Mouse (Mus musculus) c-Kit-positive CD71-negative TER-119-negative erythroid progenitor cells, embryonic 14.5 days (primary cell): ENCODE measurements at regions not wholly inside any gene's neighbourhood (a gene's known extent, or its start where the extent isn't known, plus 50 kb on each side); places are given as distances from the start of the nearest gene placed in this dataset.

ENCODE experiments used
- DNase-seq: peaks from one replicate; pipeline ENCODE4 v3.0.0-alpha.2; 2013; ENCODE audit warnings: low read depth

GRCm38 (mm10) chr6:49893113-49893512 is 70.6 kb downstream of the Npy start:
- DNase-seq, result no peak

DNA sequence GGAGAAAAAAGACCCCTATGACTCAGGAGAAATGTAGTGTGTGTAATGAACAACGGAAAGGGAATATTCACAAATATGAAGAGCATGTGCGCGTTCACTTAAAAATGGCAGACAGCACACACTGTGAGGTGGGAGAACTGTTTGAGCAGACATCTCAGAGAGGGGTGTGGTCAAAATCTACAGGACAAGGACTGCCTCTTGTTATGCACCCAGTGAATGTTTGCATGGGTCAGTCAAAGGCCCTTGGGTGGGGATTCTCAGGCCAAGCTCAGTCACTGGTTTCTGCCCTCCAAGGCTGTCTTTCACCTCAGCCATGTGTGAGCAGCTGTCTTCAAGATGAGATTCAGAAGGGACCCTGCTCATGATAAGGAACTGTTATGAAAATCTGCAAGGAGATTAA is 76.6 kb downstream of the Npy start:
- no peak for DNase-seq

GRCm38 (mm10) chr6:49901512-49901911 is 79.0 kb downstream of the Npy start:
- no peak for DNase-seq

DNA sequence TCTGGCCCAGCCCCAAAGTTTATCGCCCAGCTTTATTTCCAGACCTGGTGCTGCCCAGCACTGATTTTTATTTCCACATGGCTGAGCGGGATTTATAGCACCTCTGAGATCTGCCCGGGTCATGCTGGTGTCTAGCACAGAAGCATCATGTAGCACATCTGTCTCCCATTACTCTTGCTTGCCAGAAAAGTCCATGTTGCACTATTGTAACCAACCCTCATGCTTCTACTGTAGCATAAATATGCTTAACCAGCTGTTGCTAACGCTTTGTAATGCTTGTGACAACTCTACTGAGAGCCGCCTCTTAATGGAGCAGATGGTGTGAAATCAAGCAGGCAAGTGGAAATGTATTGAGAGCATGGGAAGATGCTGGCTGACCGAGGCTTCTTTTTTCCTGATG is 81.5 kb downstream of the Npy start:
- DNase-seq, result no peak

- DNase-seq, result no peak
These were observed 83.9 kb downstream of the Npy start for GRCm38 (mm10) chr6:49906456-49906855.

DNA sequence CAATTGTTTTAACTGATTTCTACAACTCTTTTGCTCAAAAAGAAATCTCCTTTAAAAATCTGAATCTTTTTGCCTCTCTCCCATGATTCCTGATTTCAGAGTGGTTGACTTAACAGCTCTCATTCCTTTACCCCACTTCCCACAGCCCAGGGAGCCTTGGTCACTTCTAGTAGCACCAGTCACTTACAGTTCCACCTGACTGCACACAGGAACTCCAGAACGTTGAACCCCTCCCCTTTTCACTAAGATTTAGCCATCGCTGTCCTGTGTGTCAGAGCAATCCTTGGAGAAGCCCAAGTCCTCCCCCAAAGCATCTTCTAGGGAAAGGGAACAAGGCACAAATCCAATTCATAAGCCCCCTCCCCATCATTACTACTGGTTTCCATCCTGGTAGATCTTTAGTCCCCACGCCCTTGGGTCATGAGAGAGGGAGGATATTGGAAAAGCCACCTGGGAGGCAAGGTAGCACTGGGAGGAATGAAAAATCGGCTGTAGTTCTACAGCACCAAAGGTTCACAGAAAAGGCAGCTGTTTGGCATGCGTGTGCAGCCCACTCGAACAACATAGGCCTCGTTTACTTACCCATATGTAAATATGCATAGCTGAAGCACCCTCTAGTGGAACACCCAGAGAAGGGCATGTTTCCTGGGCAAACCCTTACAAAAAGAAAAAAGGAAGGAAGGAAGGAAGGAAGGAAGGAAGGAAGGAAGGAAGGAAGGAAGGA is 96.7 kb downstream of the Npy start:
- DNase-seq, result no peak

DNA sequence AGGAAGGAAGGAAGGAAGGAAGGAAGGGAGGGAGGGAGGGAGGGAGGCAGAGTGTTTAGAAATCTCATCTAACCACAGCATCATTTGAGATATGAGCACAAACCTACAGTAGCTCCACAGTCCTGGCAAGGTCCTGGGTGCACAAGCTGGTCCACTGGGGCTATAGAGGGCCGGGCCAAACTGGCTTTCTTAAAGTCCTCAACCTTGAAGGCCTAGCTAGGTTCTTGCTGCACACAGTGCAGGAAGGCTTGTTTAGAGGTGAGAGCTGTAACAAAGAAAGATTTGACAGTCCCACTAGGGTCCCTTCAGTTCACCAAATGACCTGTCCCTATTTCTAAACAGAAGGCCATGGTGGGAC is 97.3 kb downstream of the Npy start:
- no peak for DNase-seq

GRCm38 (mm10) chr6:49924296-49924695 is 101.8 kb downstream of the Npy start:
- DNase-seq, result no peak

DNA sequence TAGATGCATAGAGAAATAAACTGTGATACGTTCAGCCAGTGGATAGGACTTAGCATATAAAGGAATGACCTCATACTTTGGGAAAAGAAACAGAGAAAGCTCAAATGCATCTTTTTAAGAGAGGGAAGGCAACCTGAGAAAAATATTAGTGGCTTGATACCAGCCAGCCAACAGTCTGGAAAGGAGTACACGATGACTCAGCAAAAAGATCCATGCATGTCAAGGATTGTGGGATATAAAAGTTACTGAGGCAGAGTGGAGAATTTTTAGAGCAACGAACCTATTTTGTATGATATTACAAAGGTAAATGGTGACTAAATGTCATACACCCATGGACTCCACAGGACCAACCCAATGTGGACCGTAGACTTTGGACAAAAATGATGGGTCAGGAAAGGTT is 105.6 kb downstream of the Npy start:
- DNase-seq, result no peak

DNA sequence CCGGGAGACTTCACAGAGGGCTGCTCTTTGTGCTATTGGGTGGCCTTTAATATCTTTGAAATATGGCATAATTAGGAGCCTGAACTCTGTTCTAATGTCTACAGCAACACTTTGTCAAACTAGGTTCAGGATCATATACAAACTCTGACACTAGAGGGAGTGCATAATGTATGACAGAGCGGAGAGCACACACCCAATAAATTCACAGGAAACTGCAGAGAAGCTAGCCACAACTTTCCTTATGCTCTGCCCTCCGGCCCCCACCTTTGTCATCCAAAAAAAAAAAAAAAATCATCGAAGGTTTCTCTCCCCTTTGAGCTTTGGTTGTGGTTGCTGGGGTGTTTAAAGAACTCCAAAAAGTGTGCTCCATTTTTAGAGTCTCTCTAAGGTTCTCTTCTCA is 107.6 kb downstream of the Npy start:
- DNase-seq, result peak; percentile 23

DNA sequence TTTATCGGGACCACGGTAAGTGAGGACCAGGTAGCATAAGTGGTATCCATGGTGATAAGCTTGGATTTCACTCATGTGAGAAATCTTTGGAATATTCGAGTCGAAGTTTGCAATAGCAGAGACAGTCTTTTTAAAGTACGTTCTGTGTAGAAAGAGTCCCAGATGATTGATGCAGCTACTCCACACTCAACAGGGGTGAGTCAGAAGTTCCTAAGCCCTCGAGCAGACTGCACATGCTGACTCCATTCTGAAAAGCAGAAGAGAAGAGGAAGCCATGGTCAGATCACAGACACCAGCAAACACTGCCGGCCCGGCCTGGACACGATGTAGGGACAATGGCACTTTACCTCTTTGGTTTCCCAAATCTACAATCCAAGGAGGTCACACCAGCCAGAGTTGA is 120.6 kb downstream of the Npy start:
- DNase-seq, result no peak

- no peak for DNase-seq
These were observed 136.4 kb downstream of the Npy start for GRCm38 (mm10) chr6:49958891-49959290.

- no peak for DNase-seq
These were observed 138.7 kb downstream of the Npy start for GRCm38 (mm10) chr6:49961166-49961565.

DNA sequence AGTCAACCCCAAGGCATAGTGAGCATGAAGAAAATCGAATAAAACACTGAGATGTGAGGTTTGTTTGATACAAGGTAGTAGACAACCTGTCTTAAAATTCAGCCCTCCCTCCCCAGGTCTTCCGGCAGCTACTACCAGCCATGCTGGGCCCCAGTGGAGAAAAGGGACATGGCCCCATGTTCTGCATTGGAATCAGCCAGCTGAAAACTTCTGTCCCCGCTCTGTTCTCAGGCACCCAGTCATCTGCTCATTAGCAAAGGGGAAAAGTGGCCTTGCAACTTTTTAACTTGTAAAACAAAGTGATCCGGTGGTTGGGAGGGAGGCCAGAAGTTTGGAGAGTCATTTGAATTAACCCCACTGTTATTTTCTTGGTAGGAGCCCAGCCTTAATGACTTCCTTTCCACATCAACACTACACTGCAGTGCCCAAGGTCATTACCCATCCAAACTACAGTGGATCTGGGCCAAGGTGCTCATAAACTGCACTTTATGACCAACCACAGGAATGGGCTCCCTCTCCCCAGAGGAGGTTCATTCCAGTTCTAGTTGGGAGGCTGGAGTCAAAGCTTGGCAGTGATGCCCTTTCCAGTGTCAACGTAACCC is 143.5 kb downstream of the Npy start:
- no peak for DNase-seq

- DNase-seq, result no peak
These were observed 143.5 kb upstream of the Mpp6 start for GRCm38 (mm10) chr6:49966555-49966954.

DNA sequence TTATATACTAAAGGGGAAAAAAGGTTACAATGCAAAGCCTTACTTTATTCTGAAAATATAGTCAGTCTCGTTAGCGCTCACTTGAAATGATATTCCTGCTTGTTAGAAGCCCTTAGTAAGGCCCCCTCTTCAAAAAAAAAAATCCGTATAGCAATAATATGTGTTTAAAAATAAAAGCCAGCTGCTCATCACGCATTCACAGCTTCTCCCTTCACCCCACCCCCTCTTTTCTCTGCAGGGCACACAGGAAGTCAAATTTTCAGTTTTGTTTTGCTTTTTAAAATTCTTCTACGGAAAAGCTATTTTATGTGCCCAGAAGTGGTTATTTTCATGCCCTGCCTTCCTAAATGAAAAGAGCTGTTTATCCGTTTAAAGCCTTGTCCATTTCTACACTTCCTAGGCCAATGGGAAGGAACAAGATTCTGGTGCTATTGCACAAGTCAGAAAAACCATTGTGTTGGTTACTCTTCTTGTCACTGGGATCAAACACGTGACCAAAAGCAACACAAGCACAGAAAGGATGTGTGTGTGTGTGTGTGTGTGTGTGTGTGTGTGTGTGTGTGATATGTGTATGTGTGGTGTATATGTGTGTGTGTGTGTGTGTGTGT is 136.7 kb upstream of the Mpp6 start:
- no peak for DNase-seq

GRCm38 (mm10) chr6:49977783-49978182 is 132.3 kb upstream of the Mpp6 start:
- no peak for DNase-seq

DNA sequence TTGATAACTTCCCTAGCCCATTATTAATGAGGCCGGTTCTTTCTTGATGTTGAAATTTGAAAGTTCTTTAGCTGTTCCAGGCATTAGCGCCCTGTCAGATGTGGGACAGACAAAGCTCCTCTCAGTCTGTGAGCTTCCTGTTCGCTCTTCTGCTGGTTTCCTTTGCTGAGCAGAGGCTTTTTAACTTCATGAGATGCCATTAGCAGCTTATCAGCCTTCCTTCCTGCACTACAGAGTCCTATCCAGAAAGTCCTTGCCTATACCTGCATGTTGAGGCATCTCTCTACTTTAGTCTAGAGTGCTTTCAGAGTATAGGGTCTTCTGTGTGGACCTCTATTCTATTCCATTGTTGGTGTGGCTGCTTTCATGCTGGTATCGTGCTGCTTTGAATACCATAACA is 126.3 kb upstream of the Mpp6 start:
- no peak for DNase-seq

DNA sequence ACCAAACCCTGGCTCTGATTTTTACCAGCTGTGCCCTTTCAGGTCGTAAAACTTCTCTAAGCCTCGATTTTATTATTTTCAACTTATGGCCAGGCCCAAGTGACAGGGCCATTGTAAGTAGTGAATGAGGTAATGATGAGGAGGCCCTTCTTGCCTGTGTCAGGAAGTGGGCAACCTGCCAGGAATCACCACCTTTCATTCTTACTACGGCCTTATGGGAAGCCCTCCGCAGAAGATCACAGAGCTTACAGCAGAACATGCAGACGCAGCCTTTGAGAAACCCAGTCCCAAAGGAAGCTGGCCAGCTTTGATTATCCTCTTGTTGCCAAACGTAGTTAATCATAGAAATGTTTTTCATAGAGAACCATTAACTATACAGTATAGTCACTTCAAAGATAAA is 124.9 kb upstream of the Mpp6 start:
- no peak for DNase-seq

GRCm38 (mm10) chr6:49987141-49987540 is 122.9 kb upstream of the Mpp6 start:
- no peak for DNase-seq

- no peak for DNase-seq
These were observed 122.4 kb upstream of the Mpp6 start for GRCm38 (mm10) chr6:49987541-49988210.

DNA sequence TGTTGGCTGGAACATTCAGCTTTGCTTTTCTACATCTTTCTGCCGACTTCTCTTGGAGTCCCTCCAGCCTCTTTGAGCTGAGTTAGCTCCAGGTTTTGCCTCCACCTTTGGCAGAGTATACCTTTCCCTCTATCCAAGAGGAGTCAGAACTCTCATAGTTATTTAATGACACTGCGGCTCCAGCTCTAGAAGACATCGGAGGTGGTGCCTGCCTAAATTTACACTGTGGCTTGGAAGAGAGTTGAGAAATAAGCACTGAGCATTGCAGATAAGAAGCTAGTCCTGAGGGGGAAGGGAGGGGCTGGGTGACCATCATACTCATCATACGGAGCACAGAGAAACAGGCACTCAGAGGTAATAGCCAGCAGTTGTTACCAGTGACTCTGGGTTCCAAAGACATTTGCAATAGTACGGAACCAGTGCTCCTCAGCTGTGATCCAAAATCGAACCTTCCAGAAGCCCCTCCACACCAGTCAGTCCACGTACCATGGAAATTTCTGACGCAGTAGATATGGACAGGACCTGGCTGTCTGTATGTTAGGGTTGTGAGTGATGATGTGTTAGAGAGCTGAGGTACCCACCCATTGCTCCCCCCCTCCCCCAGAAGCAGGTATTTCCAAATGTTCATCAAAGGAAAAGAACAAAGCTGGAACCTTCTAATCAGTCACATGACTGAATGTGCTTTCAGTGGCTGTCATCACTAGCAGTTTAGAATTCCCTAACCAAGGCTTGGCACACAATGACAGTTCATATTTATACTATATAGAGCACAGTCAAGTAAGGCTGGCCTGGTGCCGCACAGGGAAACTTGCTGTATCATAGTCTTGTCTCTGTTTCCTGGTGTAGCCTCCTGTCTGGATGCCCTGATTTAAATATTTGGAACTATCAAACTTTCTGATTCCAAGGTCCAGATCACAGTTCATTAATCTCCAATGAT is 120.2 kb upstream of the Mpp6 start:
- DNase-seq, result no peak
